Mouse (Mus musculus) CH12.LX (cell line): Measurements from ENCODE around the gene Atp1a1. TPM values are rescaled to one million over a fixed set of nuclear protein-coding genes. Genes with fewer than 3 reads are reported as not detected.

Experiments
- DNase-seq: peaks from one replicate; pipeline ENCODE4 v3.0.0-alpha.2; 2013; ENCODE audit errors: extremely low read depth
- H3K27ac ChIP-seq: 2 replicates; pipeline ENCODE4 v1.5.1; 2012; ENCODE audit warnings: low read depth, mild to moderate bottlenecking, control low read depth, moderate library complexity; ENCODE audit not compliant: insufficient read depth
- H3K27me3 ChIP-seq: replicated peaks from 2 replicates; pipeline ENCODE3; 2012; ENCODE audit warnings: inconsistent platforms
- H3K36me3 ChIP-seq, 2 experiments: replicated peaks in 1 of 2; 2 replicates each; pipeline versions ENCODE3 to v1.6.1; 2012; ENCODE audit warnings: inconsistent platforms in 1 of 2, low read length in 1 of 2, mild to moderate bottlenecking in 1 of 2, mixed read lengths in 1 of 2, moderate library complexity in 1 of 2; ENCODE audit not compliant: control insufficient read depth in 1 of 2, insufficient read depth in 1 of 2
- H3K4me1 ChIP-seq, 2 experiments: 2 replicates each; pipeline ENCODE4 v1.6.1; 2012; ENCODE audit warnings: inconsistent platforms in 1 of 2, moderate library complexity in 1 of 2; ENCODE audit not compliant: insufficient read depth in 2 of 2, control insufficient read depth in 1 of 2
- H3K4me2 ChIP-seq: 2 replicates; pipeline ENCODE4 v1.6.1; 2012; ENCODE audit warnings: low read depth, mild to moderate bottlenecking, control low read depth; ENCODE audit not compliant: poor library complexity, insufficient read depth, severe bottlenecking
- H3K4me3 ChIP-seq, 3 experiments: fragments of 150-350 bp in 1 of 3; sonication (generic) in 1 of 3; replicated peaks in 1 of 3; 2 replicates each; pipeline versions ENCODE3 to v1.5.1; 2011 to 2012; ENCODE audit warnings: low read depth in 2 of 3, low read length in 2 of 3, mild to moderate bottlenecking in 2 of 3, moderate library complexity in 2 of 3, control low read depth in 1 of 3, improper control_type of control experiment in 1 of 3, inconsistent platforms in 1 of 3, mixed read lengths in 1 of 3; ENCODE audit not compliant: poor library complexity in 1 of 3
- H3K79me2 ChIP-seq: replicated peaks from 2 replicates; pipeline ENCODE4 v1.6.1; 2012; ENCODE audit warnings: mild to moderate bottlenecking, moderate library complexity; ENCODE audit not compliant: control insufficient read depth, poor library complexity, insufficient read depth, severe bottlenecking; ENCODE audit errors: extremely low read depth
- H3K9ac ChIP-seq: 2 replicates; pipeline ENCODE4 v1.6.1; 2012; ENCODE audit warnings: low read depth, mild to moderate bottlenecking, control low read depth, moderate library complexity; ENCODE audit not compliant: insufficient read depth
- H3K9me3 ChIP-seq: replicated peaks from 2 replicates; pipeline ENCODE3; 2012; ENCODE audit warnings: low read length, inconsistent platforms, mixed read lengths
- BHLHE40 ChIP-seq: IDR thresholded peaks from 2 replicates; pipeline ENCODE4 v1.6.1; 2011; ENCODE audit warnings: mild to moderate bottlenecking, low read depth, low read length, improper control_type of control experiment
- CHD1 ChIP-seq: IDR thresholded peaks from 2 replicates; pipeline ENCODE4 v1.6.1; 2012; ENCODE audit warnings: low read depth, low read length, improper control_type of control experiment, inconsistent platforms
- CHD2 ChIP-seq: IDR thresholded peaks from 2 replicates; pipeline ENCODE4 v1.6.1; 2011; ENCODE audit warnings: low read length, improper control_type of control experiment
- ELF1 ChIP-seq: IDR thresholded peaks from 2 replicates; pipeline ENCODE4 v1.6.1; 2014; ENCODE audit warnings: low read depth, mild to moderate bottlenecking, inconsistent platforms, low read length, improper control_type of control experiment
- EP300 ChIP-seq: IDR thresholded peaks from 2 replicates; pipeline ENCODE4 v1.6.1; 2011; ENCODE audit warnings: low read length, improper control_type of control experiment
- ETS1 ChIP-seq: conservative IDR thresholded peaks from 2 replicates; pipeline ENCODE4 v1.6.1; 2012; ENCODE audit warnings: low read depth, mild to moderate bottlenecking, inconsistent platforms, low read length, improper control_type of control experiment, moderate library complexity
- GABPA ChIP-seq: IDR thresholded peaks from 2 replicates; pipeline ENCODE4 v1.6.1; 2012; ENCODE audit warnings: low read depth, low read length, improper control_type of control experiment, inconsistent platforms; ENCODE audit not compliant: insufficient replicate concordance
- HCFC1 ChIP-seq: IDR thresholded peaks from 2 replicates; pipeline ENCODE4 v1.6.1; 2012; ENCODE audit warnings: low read depth, mild to moderate bottlenecking, inconsistent platforms, low read length, improper control_type of control experiment
- JUN ChIP-seq: IDR thresholded peaks from 2 replicates; pipeline ENCODE4 v1.6.1; 2011; ENCODE audit warnings: low read depth, mild to moderate bottlenecking, low read length, improper control_type of control experiment, moderate library complexity; ENCODE audit not compliant: insufficient read depth
- KAT2A ChIP-seq: IDR thresholded peaks from 2 replicates; pipeline ENCODE4 v1.6.1; 2012; ENCODE audit warnings: low read length, improper control_type of control experiment, inconsistent platforms; ENCODE audit not compliant: insufficient replicate concordance
- MAX ChIP-seq: IDR thresholded peaks from 2 replicates; pipeline ENCODE4 v1.6.1; 2011; ENCODE audit warnings: low read length, improper control_type of control experiment
- MAZ ChIP-seq: IDR thresholded peaks from 2 replicates; pipeline ENCODE4 v1.6.1; 2012; ENCODE audit warnings: low read depth, mild to moderate bottlenecking, inconsistent platforms, low read length, improper control_type of control experiment, moderate library complexity
- MEF2A ChIP-seq: IDR thresholded peaks from 2 replicates; pipeline ENCODE4 v1.6.1; 2014; ENCODE audit warnings: low read depth, mild to moderate bottlenecking, inconsistent platforms, low read length, improper control_type of control experiment, borderline replicate concordance
- MXI1 ChIP-seq: IDR thresholded peaks from 2 replicates; pipeline ENCODE4 v1.6.1; 2011; ENCODE audit warnings: mild to moderate bottlenecking, low read depth, low read length, improper control_type of control experiment
- NELFE ChIP-seq: IDR thresholded peaks from 2 replicates; pipeline ENCODE4 v1.6.1; 2011; ENCODE audit warnings: low read depth, low read length, improper control_type of control experiment
- NRF1 ChIP-seq: IDR thresholded peaks from 2 replicates; pipeline ENCODE4 v1.6.1; 2014; ENCODE audit warnings: low read depth, mild to moderate bottlenecking, inconsistent platforms, low read length, improper control_type of control experiment, moderate library complexity
- PAX5 ChIP-seq: IDR thresholded peaks from 2 replicates; pipeline ENCODE4 v1.6.1; 2012; ENCODE audit warnings: low read length, inconsistent platforms, mixed read lengths
- POLR2A ChIP-seq: IDR thresholded peaks from 2 replicates; pipeline ENCODE4 v1.6.1; 2011; ENCODE audit warnings: low read depth, mild to moderate bottlenecking, improper control_type of control experiment, low read length
- RAD21 ChIP-seq: IDR thresholded peaks from 2 replicates; pipeline ENCODE4 v1.6.1; 2011; ENCODE audit warnings: low read depth, mild to moderate bottlenecking, low read length, improper control_type of control experiment, moderate library complexity
- RCOR1 ChIP-seq: conservative IDR thresholded peaks from 2 replicates; pipeline ENCODE4 v1.6.1; 2012; ENCODE audit warnings: low read depth, mild to moderate bottlenecking, inconsistent platforms, low read length, improper control_type of control experiment
- SMC3 ChIP-seq: IDR thresholded peaks from 2 replicates; pipeline ENCODE4 v1.6.1; 2011; ENCODE audit warnings: low read depth, low read length, improper control_type of control experiment
- TBP ChIP-seq: conservative IDR thresholded peaks from 2 replicates; pipeline ENCODE4 v1.6.1; 2011; ENCODE audit warnings: low read depth, low read length, improper control_type of control experiment
- UBTF ChIP-seq: IDR thresholded peaks from 2 replicates; pipeline ENCODE4 v1.6.1; 2012; ENCODE audit warnings: low read depth, mild to moderate bottlenecking, inconsistent platforms, low read length, improper control_type of control experiment, moderate library complexity
- USF1 ChIP-seq: IDR thresholded peaks from 2 replicates; pipeline ENCODE4 v1.6.1; 2014; ENCODE audit warnings: low read depth, mild to moderate bottlenecking, inconsistent platforms, low read length, improper control_type of control experiment
- ZC3H11A ChIP-seq: IDR thresholded peaks from 2 replicates; pipeline ENCODE4 v1.6.1; 2012; ENCODE audit warnings: low read depth, mild to moderate bottlenecking, inconsistent platforms, low read length, improper control_type of control experiment
- ZKSCAN1 ChIP-seq: IDR thresholded peaks from 2 replicates; pipeline ENCODE4 v1.6.1; 2012; ENCODE audit warnings: low read depth, inconsistent platforms, low read length, improper control_type of control experiment, borderline replicate concordance
- ZMIZ1 ChIP-seq: IDR thresholded peaks from 2 replicates; pipeline ENCODE4 v1.6.1; 2012; ENCODE audit warnings: low read depth, mild to moderate bottlenecking, inconsistent platforms, low read length, improper control_type of control experiment
- ZNF384 ChIP-seq: IDR thresholded peaks from 2 replicates; pipeline ENCODE4 v1.6.1; 2012; ENCODE audit warnings: low read depth, low read length, improper control_type of control experiment, inconsistent platforms
- dilution Hi-C: fragments of 300-500 bp; cut with MboI; formaldehyde crosslinking; loops from 2 replicates; pipeline ENCODE4 v1.14.3; 2020; ENCODE audit warnings: low sequenced_read_pairs; ENCODE audit not compliant: extremely low pct_unique_long_range_greater_than_20kb, extremely low pct_ligation_motif_present
- in situ Hi-C: fragments of 300-500 bp; cut with MboI; formaldehyde crosslinking; loops from 3 replicates; pipeline ENCODE4 v1.14.3; 2019; ENCODE audit warnings: low sequenced_read_pairs, low pct_ligation_motif_present, low pct_unique_long_range_greater_than_20kb, mixed read lengths
- polyA plus RNA-seq: library from polyadenylated mRNA; unstranded; fragments of >175 nt; gene quantifications from 2 replicates; pipeline ENCODE4 v1.2.1, GENCODE M21; 2012; ENCODE audit warnings: low read depth; ENCODE audit not compliant: insufficient read length
- total RNA-seq, 2 experiments: library from RNA; depleted of rRNA; stranded (reverse); fragments of 300-350 nt in 1 of 2; fragments of >200 nt in 1 of 2; gene quantifications; 2 replicates each; pipeline ENCODE4 v1.2.3; 2012 to 2014

The Atp1a1 gene
- total and polyA plus RNA-seq, 3 experiments = 215 to 337 (median 219) TPM

DNA sequence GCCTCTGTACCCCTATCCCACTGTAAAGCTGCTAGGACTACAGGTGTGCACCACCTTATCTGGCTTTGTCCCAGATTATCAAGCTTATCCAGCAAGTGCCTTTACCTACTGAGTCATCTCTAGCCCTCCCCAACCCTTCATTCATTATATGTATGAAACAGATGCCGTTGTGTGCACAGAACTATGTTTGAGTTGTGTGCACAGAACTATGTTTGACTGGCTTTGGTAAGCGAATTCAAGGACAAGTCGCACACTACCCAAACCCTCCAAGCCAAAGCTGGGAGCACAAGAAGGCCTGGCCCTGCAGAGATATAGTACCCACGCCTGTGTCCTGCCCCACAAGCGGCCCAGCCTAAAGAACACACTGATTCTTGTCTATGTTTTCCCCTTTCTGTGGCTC is 42.5 kb downstream of the Atp1a1 start:
- no peaks in the 10 kb centered on the region for H3K27me3 ChIP-seq
- H3K79me2 ChIP-seq = no peaks in the 10 kb centered on the region
- in situ Hi-C loops (no loop called here), dilution Hi-C loops (no loop called here)
- H3K4me1 ChIP-seq = peaks cover 0 to 5% of the 10 kb centered on the region in 2 experiments; a peak in 2 of 4 replicates
- no peak for DNase-seq
- H3K9me3 ChIP-seq = no peaks in the 10 kb centered on the region
- no peak overlapping the region for H3K27ac ChIP-seq
- H3K4me3 ChIP-seq = no peak overlapping the region
- H3K9ac ChIP-seq = no peak overlapping the region
- H3K4me2 ChIP-seq = no peak overlapping the region
- no peaks in the 10 kb centered on the region for H3K36me3 ChIP-seq
- no peak for TF ChIP-seq ZNF384
- TF ChIP-seq TBP = no peak
- TF ChIP-seq EP300 = no peak
- no peak for TF ChIP-seq SMC3
- no peak for TF ChIP-seq CHD2
- TF ChIP-seq NRF1 = no peak
- no peak for TF ChIP-seq MAZ
- no peak for TF ChIP-seq ELF1
- TF ChIP-seq ETS1 = no peak
- TF ChIP-seq POLR2A = no peak
- TF ChIP-seq MEF2A = no peak
- no peak for TF ChIP-seq GABPA
- no peak for TF ChIP-seq ZMIZ1
- no peak for TF ChIP-seq PAX5
- no peak for TF ChIP-seq ZKSCAN1

DNA sequence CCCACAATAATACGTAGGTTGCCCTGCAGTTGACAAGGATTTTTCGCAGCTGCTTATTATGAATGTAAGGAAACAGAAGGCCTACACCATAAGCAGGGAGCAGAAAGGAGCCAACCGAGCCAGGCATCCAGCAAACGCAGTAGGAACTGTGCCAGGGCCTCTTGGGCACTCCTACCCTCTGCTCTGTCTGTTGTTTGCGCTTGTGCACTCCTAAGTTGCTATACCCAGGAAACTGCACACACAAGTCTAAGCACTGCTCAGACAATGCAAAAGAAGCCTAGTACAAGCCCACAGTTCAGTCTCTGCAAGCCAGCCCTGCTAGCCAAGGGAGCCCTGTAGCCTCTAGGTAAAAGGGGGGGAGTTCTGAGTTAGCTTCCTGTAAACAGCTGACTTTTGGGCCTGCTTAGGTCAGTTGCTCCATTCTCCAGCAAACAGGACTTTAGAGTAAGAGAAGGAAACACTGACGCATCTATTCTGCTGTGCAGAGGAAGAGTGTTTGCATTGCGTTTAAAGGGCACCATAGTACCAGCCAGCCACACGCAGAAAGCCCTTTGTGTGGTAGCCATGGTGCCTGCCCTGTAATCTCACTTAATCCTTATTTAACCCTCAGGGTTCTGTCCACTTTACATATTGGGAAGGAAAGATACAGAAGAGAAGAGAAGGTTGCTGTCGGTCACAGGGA is 43.5 kb downstream of the Atp1a1 start:
- dilution Hi-C loops = no loop called here
- Histone ChIP-seq H3K4me3 (no peak overlapping the region), H3K4me2 (no peak overlapping the region), H3K36me3 (no peaks in the 10 kb centered on the region), H3K79me2 (no peaks in the 10 kb centered on the region), H3K4me1 (no peaks in the 10 kb centered on the region; a peak in 1 of 4 replicates), H3K9me3 (no peaks in the 10 kb centered on the region), H3K27me3 (no peaks in the 10 kb centered on the region), H3K27ac (no peak overlapping the region), H3K9ac (no peak overlapping the region)
- DNase-seq = no peak
- in situ Hi-C loops = no loop called here
- TF ChIP-seq PAX5 (no peak), TBP (no peak), POLR2A (no peak), RCOR1 (no peak), USF1 (no peak), MAX (no peak), CHD1 (no peak), HCFC1 (no peak), JUN (no peak), KAT2A (no peak), BHLHE40 (no peak), RAD21 (no peak), ZKSCAN1 (no peak), ZC3H11A (no peak), MXI1 (no peak), NELFE (no peak), UBTF (no peak)
